Mouse (Mus musculus) 3T3-L1 (cell line): ENCODE data around the gene B4galt2.

ENCODE experiments used
- DNase-seq: peaks from one replicate; pipeline ENCODE4 v3.0.0-alpha.2; 2015; ENCODE audit warnings: low read depth, low spot score

The B4galt2 gene

DNA sequence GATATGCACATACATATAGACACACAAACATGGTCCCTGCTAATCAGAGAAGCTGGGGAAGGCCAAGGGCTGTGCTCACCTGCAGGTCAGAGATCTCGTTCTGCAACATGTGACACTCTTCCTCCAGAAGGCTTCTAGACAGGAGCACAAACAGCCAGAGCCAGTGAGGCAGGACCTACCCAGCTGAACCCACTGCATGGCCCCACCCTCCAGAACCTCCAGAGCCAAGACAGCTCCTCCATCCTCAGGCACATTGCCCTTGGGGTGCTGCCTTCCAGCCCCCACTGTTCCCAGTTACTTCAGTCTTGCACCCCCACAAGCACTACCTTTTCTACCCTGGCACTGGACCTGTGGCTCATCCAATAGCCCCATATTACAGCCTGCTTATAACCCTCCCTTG lies 12.8 kb downstream of the B4galt2 start:
- no peak for DNase-seq

DNA sequence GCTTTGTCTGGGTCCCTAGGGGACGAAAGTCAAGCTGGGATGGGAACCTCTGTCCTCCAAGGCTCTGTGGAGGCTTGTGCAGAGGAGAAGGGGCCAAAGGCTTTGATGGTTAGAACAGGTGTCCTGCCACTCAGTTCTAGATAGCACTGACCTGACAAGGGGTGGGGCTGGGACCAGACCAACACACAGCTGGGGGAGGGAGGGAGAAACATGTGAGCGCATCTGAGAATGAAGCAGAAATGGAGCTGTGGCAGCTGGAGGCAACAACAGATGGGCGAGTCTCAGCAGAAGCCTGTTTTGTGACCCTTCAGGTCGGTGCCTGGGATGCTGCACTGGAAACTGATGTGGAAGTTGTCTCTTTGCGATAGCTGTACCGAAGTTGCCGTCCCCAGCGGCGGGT lies 14.0 kb downstream of the B4galt2 start:
- no peak for DNase-seq

DNA sequence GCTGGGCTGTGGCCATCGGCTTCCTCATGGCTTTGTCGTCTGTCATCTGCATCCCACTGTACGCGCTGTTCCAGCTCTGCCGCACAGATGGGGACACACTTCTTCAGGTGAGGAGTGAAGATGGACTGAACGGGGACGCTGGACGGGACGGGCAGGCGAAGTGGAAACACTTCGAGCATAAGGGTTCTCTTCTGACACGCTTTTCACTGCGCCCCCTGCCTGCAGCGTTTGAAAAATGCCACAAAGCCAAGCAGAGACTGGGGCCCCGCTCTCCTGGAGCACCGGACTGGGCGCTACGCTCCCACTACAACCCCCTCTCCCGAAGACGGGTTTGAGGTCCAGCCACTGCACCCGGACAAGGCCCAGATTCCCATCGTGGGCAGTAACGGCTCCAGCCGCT lies 15.5 kb downstream of the B4galt2 start:
- peak; percentile 13 for DNase-seq

DNA sequence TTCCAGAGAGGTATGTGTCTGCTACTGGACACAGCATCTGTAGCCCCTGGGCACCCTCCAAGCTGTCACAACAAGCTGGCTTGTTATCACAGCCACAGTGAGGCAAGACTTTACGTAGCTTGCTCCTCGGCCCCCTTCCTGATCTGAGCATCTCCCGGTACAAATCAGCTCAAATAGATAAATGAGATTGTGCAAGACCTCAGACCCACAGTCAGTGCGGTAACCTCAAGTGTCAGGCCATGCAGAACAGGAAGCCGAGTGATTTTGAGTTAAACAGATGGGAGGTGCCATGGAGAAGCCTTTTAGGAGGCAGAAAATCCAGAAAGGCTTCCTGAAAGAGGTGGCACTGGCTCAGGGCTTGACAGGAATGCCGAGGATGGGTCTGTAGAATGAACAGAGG lies 16.3 kb downstream of the B4galt2 start:
- no peak for DNase-seq

DNA sequence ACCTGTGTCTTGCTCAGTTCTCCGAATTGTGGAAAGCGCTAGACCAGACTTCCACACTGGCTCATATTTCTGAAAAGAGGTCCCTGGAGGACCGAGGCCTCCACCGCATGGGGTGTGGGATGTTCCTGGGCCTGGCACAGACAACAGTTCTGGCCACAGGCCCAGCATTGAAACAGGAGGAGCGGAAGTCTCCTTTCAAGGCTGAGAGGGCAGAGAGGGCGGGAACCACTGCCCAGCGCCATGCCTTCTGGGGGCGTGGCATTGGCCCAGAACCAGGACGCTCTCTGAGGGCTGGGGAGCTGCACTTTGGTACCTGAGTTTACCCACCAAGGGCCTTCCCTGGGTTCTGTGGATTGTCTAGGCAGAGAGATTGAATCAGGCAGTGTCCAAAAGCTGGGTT lies 17.2 kb downstream of the B4galt2 start:
- DNase-seq = peak; percentile 91

DNA sequence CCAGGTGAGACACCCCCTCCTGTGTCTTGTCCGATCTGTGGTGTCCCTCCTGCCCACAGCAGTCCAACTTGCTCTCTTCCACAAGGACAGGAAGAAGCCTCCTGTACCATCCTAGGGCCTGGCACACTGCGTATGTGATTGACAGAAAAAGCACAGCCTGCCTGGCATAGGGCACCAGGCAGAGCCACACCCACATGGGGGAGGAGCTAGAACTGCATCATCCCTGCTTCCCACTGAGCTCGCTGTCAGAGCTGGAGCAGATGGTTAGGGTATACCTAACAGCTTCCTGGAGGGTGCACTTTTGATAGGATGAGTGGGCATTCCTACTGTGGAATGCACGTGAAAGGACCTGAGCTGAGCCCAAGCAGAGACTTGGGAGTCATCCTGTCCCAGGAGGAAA lies 20.5 kb downstream of the B4galt2 start:
- peak; percentile 38 for DNase-seq

DNA sequence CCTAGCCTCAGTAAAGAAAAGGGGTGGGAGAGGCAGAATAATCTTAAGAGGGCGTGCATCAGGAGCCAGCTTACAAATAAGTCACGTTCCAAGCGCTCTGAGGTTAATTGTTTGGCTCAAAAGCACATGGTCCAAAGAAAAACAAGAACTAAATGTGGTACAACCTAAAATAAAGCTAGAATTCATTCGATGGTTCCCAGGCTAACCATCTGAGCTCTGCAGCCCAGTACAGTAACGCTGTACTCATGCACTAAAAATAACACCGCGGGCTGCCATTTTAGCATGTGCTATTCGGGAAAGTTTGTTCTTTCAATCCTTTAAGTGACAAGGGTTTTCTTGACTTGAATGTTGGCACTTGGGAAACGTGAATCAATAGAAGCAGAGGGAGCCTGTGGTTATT lies 22.7 kb downstream of the B4galt2 start:
- DNase-seq = no peak

DNA sequence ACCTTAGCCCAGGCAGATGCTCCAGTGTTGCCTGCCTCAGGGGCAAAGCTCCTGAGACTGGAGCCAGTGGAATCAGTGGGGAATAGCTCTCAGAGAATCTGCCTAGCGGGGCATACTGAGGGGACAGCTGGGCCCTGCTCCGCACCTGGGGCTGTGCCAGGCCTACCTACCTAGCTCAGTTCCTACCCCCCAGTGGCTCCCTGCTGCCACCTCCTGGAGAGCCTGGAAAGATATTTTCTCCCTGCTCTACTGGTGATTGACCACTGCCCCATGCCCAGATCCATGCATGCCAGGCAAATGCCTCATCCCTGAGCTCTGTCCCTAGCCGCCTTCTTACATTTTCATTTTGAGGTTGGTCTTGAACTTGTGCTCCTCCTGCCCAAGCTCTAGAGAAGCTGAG lies 24.5 kb downstream of the B4galt2 start:
- DNase-seq = peak; percentile 53

DNA sequence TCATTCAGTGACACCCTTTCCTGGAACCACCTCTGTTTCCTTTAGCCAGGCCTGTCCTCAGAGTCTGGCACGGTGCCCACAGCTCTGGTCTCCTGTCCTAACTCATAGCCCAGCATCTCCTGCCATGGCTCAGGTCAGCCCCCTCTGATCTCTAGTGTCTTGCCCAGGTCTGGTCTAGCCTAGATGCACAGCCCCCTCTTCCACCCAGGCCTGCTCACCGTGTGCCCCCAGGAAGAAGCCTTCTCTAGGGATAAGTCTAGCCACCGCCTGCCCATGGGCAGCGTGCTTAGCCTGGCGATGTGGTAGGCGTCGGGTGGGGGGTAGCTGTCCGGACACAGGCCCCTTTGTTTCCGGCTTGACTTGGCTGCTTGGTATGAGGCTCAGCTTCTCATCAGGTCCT lies 28.1 kb downstream of the B4galt2 start:
- DNase-seq = no peak

DNA sequence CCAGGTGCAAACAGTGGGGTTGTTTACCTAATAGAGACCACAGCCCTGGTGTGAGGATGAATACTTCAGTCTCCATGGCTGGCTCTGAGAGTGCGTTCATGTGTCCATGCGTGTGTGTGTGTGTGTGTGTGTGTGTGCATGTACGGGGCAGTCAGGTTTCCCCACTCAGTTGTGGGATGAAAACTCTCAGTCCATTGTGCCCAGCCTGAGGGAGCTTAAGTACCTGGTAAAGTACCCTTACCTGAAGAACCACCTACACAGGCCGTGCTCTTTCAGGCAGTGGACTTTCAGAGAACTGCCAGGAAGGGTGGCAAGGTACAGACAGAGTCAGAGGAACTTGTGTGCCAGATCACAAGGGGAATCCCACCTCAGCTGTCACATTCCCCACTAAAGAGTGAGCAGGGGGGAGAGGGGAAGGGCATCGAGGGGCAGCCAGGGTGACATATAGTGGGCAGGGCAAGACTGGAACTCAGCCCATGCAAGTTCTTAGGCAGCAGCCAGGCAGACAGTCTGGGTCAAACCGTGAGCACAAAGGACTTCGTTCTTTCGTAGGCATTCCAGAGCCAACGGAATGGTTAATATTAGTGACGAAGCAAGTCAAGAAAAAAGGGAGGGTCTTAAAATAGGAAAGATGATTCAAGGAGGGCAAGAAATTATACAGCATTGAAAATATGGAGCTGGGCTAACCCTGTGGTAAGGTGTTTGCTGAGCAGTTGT lies 31.0 kb downstream of the B4galt2 start:
- no peak for DNase-seq

DNA sequence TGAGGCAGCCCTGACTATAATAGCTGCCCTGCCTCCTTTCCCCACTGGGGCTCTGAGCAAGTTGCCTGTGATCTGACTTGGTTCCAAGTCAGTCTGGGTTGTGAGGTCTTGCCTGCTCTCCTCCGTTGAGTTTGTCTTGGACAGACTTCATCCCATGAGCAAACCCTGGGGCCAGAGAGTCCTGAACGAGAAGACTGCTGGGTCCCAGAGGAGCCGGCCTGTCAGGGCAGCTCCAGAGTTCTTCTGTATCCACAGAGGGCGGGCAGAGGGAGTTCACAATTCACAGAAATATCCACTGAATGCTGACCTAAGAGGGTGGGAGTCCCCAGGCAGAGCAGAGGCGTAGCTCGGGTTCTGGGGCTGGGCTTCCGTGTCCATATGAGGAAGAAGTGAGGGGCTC lies 32.4 kb downstream of the B4galt2 start:
- no peak for DNase-seq

DNA sequence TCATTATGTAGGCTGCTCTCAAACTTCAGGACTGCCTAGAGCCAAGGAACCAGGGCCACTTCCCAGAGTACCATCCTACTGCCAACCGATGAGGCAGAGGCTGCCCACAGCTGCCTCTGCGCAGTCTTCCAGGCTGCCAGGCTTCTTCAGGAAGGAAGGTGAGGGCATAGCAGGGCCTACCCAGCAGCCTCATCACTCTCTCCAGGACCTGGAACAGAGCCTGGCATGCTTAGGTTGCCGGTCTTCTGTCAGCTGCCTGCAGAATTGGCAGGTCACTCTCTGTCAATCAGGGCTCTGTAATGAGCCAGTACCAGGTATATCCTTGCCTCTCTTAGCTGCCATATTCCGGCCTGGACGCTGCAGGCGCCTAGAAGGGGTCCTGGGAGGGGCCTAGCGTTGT lies 33.1 kb downstream of the B4galt2 start:
- DNase-seq = no peak

DNA sequence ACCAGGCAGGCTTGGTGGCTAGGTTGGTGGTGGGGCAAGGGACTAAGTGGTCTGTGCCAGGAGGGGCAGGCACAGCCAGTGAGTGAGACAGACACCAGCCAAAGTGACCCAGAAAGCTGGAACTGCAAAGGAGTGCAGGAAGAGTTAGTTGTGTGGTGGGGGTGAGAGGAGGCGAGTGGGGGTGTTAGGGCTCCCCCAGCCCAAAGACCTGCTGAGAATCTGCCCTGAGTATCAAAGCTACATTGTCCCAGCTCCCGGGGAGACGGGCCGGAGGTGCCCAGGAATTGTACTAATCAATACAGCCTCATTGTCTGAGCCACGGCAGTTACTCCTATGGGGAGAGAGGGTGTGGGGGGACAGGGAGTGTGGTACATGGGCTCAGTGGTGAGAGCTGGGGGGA lies 33.8 kb downstream of the B4galt2 start:
- DNase-seq = no peak

DNA sequence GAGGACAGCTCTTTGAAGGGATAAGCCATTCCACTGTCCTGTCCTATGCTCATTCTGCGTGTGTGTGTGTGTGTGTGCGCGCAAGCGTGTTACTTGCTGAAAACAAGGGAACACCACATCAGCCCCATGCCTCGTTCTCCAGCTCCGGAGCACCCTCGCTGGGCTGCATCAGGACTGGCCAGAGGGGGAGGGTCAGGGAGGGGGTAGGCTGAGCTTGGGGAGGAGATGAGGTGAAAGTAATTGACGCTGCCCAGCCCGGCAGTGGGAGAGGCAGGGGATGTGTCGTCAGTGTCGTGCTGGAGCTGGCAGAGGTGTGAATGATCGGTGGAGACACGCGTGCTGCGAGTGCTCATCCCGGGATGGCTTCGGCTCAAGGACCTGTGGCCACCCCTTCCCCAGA lies 34.2 kb downstream of the B4galt2 start:
- DNase-seq = no peak

DNA sequence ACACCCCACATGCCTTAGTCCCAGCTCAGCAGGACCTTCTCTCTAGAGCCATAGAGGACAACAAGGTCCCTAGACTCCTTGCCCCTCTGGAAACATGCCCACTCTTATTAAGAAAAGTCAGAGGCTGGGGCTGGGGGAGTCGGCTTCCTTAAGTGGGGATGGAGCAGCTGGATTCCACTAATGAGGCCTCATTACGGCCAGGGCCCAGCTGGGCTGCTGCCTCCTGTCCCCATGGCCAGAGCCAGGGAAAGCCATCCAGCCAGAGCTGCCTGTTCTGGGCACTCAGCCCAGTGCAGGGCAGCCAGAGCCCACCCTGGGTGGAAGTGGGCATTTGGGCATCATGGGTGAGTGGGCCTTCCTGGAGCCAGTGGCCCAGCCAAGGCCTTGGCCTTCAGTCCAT lies 36.3 kb downstream of the B4galt2 start:
- DNase-seq = no peak

DNA sequence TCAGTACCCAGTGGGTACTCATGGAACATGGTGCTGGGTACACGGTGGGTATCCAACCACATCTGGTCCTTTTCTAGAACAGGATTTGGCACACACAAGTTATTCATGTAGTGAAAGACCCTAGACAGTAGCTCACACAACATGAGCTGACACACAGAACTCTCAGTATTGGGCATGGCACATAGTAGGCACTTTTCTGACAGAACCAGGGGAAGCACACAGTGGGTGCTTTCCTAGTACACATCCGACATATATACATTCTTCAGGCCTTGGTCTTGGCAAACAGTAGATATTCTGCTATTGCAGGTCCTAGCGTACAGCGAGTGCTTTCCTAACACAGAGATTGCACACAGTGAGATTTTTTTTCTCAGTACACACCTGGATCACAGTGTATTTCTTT lies 37.0 kb downstream of the B4galt2 start:
- DNase-seq = no peak

DNA sequence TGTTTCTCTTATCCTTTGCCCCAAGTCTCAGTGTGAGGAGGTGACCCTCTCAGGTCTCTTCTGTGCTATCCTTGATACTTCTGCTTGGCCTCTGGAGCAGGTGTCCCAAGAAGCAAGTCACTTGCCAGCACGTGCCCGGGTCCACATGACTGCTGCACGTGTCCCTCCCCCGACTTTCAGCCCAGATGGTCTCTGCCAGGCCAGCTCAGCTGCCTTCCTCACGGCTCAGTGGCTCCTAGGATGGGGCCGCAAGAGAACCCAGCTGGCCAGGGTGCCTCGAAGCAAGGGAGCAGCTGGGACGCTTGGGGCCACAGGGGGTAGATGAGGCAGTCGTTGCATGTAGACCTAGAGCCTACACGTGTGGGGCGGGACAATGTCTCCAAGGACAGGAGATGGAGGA lies 38.0 kb downstream of the B4galt2 start:
- DNase-seq = no peak

DNA sequence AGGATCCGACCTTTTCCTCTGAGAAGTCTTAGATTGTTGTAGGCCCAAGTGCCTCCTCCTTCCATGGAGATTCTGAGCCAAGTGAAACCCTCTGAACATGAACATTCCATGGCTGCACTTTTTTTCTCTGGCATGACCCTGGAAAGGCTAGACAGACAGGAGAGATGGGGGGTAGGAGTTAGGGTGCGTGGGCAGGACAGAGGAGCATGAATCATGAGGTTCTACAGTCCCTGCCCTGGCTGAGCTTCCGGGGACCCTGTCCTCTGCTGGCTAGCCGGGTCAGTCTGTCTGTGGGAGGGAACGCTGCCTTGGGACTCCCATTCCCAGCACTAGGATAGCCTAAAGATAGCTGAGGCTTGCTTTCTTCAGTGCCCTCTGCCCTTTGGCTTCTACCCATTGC lies 38.8 kb downstream of the B4galt2 start:
- no peak for DNase-seq

DNA sequence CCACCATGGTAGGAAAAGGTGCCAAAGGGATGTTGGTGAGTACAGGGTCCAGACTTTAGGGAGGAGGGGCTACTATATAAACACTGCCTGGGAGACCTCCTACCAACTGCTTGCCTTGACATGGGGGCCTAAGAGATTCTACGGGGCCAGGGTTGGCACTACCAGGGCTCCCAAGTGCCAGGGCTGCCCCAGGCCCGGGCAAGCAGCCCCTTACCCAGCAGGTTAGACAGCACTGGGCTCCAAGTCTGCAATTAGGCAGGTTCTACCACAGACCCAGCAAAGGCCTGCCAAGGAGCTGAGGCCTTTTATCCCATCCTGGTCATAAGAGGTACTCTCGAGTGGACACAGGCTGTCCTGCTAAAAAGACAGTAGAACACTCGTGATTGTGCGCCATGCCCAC lies 40.2 kb downstream of the B4galt2 start:
- no peak for DNase-seq

DNA sequence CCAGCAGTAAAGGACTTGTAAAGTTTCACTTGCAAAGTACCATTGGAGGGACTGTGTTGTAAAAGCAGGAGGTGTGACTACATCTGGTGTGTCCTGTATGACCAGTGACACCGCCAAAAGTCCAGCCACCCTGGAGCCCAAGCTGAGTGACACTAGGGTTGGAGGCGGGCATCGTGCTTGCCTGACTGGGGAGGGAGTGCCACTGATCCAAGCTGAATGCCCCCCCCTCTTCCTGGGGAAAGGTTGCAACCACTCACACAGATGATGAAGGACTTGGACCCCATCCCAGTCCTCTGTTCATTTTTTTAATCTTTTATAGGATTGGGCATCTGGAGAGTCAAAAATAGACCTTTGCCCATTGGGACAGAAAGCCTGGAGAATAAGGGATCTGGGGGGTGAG lies 41.7 kb downstream of the B4galt2 start:
- peak; percentile 10 for DNase-seq

DNA sequence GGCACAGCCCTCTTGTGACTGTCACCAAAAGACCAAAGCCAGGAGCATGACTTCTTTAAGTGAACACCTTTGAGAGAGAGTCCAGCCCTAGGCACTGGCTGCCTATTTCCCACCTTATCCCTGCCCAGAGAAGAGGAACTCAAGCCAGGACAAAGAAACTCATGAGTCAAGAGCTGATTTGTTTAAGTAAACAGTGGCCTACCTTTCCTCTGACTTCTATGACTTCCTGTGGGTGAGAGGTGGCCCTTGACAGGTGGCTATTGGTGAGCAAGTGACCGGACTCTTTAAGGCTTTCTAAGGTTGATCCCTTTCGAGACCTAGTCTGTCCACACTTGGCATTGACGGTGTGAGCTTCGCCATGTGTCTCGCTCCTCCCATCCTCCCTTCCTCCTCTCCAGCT lies 42.5 kb downstream of the B4galt2 start:
- no peak for DNase-seq

DNA sequence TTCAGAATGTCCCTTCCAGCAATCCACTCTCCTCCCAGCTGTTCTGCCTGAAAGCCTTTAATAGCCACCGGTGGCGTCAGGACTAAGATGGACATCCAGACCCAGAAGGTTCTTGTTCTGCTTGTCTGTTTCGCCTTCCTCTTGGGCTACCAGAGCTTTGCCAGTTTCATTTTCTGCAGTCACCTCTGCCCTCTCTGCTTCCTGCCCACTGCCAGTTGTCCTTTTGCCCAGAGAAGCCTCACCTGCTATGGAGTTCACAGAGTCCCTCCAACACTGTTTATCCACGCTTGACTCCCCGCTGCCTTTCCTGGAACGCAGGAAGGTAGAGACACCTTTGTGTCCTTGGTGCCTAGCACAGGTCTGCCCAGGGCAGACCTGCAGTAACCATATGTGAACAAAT lies 43.9 kb downstream of the B4galt2 start:
- DNase-seq = no peak

DNA sequence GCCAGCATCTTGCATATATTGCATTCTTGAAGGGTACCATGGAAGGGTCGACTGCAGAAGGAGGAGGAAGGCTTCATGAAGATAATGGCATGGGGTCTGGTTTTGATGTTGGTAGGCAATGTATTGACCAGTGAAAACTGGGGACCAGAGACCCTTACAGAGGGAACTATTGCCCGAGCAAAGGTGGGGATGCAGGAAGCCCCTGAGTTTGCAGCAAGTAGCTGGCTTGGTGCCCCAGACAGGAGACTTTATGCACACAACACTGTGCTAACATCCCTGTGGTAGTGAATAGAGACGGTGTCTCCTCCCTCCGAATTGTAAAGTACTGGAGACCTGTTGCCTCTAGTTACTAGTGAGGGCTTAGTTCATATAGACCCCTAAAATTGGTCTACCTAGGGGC lies 46.0 kb downstream of the B4galt2 start:
- DNase-seq = no peak

DNA sequence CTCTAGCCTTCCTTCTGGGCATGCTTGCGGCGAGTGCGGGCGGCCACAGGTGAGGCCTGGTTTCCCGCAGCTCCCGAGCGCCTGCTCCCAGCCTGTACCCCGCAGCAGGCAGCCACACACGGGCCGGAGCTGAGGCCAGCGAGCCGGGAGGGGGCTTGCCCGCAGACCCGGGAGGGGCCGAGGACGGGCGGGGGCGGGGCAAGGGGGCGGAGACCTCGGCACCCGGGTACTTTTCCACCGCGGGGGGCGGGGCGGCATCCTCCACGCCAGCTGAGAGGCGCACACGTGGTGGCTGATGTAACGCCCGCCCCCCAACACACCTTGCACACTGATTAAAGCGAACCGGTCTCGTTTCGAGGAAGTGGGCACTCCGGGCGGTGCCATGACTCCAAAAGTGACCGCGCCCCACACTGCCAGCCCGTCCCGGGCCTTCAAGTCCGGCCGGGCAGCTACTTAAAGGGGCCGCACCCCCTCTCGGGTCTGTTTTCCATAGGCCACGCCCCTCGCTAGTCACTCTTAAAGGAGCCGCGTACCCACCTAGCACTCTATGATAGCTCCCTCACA lies 47.0 kb downstream of the B4galt2 start:
- peak; percentile 86 for DNase-seq
